Mouse (Mus musculus): Measurements from ENCODE around the gene Psmd9. TPM values are rescaled to one million over a fixed set of nuclear protein-coding genes. Genes with fewer than 3 reads are reported as not detected.

Psmd9 gene
- polyA plus RNA-seq, 1 experiment: 70.7 TPM

DNA sequence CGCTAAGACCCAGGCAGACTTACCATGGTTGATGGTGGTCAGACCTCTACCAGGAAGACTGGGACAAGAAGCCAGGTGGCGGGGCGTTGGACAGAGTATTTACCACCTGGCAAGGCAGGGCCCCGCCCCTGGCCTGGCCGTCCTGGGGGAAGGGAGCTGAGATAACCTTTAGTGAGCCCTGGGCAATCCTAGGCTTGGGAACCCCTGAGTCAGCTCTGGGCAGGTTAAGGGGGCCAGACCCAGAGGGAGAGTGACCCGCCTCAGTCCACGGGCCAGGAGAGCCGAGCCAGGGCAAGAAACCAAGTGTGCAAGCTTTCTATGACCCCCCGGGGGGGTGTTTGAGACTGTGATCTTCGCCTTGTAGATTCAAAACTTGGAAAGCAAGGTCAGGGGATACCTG lies 13.4 kb downstream of the Psmd9 start, which contains the start of gene Hpd:
Gene Hpd (minus strand): TSS at position 77 of the 400 bp plus-strand sequence.
- Histone ChIP-seq H3K4me3 (replicated peaks; ENCODE audit: control insufficient read depth, low read depth, low read length) (no peak within 1 kb of the TSS), H3K27ac (ENCODE audit: control insufficient read depth, insufficient read depth, low read depth, low read length, poor library complexity) (no peak within 1 kb of the TSS), H3K4me1 (ENCODE audit: control insufficient read depth, insufficient read depth, low read length) (no peaks in the 10 kb centered on the region)
- WGBS: 83% methylated on average over 10 of the region's 10 CpGs
- TF ChIP-seq POLR2A (IDR thresholded peaks at IDR 0.05; ENCODE audit: borderline replicate concordance, control insufficient read depth, low read depth, low read length): no peak

DNA sequence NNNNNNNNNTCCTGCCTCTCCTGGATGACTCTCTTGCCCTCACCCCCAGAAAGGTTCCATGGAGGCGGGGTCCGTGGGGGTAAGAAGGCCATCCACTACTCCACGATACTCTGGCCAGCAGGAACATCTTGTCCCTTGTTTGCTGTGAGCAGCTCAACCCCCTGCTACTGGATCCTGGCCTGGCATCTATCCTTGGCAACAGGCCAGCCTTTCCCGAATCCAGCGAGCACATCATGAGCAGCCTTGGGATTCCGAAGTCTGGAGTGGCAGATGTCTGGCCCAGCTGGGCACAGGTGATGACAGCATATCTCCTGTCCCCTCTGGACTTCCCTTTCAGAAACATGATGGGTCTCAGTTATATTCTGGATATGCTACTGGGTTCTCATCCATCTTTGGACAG lies 16.8 kb downstream of the Psmd9 start:
- no peak for TF ChIP-seq CTCF (IDR thresholded peaks at IDR 0.05; ENCODE audit: control insufficient read depth, insufficient read depth, low read length)
- TF ChIP-seq POLR2A (IDR thresholded peaks at IDR 0.05; ENCODE audit: borderline replicate concordance, control insufficient read depth, low read depth, low read length): no peak

DNA sequence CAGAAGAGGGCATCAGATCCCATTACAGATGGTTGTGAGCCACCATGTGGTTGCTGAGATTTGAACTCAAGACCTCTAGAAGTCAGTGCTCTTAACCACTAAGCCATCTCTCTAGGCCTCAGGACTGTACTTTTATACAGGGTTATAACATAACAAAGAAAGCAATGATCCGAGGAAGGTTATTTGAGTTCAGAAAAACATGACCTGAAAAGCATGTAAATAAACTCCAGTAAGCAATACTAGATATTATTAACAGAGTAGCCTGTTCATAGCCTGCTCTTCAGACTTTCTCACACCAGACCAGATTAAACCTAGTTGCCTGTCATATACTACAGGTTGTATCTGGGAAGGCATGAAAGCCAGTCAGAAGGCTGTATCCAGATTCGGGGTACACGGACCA lies 18.1 kb downstream of the Psmd9 start:
- no peak overlapping the region for H3K27ac ChIP-seq (ENCODE audit: control insufficient read depth, insufficient read depth, low read depth, low read length, poor library complexity)
- peaks cover under 1% of the 10 kb centered on the region; the same call in 1 of the 2 replicates for H3K4me1 ChIP-seq (ENCODE audit: control insufficient read depth, insufficient read depth, low read length)
- H3K4me3 ChIP-seq (replicated peaks; ENCODE audit: control insufficient read depth, low read depth, low read length): no peak overlapping the region
- TF ChIP-seq CTCF (IDR thresholded peaks at IDR 0.05; ENCODE audit: control insufficient read depth, insufficient read depth, low read length) (no peak), POLR2A (IDR thresholded peaks at IDR 0.05; ENCODE audit: borderline replicate concordance, control insufficient read depth, low read depth, low read length) (no peak)
- 89% methylated on average over 3 of the region's 3 CpGs for WGBS

More for the DNA sequence above, 16.8 kb downstream of the Psmd9 start:
- WGBS: 88% methylated on average over 6 of the region's 6 CpGs
- H3K27ac ChIP-seq (ENCODE audit: control insufficient read depth, insufficient read depth, low read depth, low read length, poor library complexity): no peak overlapping the region
- no peak overlapping the region for H3K4me3 ChIP-seq (replicated peaks; ENCODE audit: control insufficient read depth, low read depth, low read length)
- no peaks in the 10 kb centered on the region for H3K4me1 ChIP-seq (ENCODE audit: control insufficient read depth, insufficient read depth, low read length)

DNA sequence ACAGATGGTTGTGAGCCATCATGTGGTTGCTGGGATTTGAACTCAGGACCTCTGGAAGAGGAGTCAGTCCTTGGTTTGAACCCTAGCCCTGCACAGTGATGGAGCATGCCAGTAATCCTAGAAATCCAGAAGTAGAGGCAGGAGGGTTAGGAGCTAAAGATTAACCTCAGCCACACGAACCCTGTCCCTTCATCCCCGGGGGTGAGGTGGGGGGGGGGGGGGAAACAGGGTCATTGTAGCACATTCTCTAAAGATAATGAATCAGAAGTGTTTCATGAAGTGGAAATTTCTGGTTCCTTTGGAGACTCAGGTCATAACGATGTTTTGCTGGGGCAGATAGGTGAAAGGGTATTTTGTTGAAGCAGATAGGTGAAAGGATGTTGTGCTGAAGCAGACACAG lies 21.7 kb downstream of the Psmd9 start:
- Histone ChIP-seq H3K4me1 (ENCODE audit: control insufficient read depth, insufficient read depth, low read length) (peaks cover 3% of the 10 kb centered on the region; the same call in 1 of the 2 replicates), H3K27ac (ENCODE audit: control insufficient read depth, insufficient read depth, low read depth, low read length, poor library complexity) (peak overlapping the region; percentile 57), H3K4me3 (replicated peaks; ENCODE audit: control insufficient read depth, low read depth, low read length) (no peak overlapping the region)
- TF ChIP-seq CTCF (IDR thresholded peaks at IDR 0.05; ENCODE audit: control insufficient read depth, insufficient read depth, low read length) (no peak), POLR2A (IDR thresholded peaks at IDR 0.05; ENCODE audit: borderline replicate concordance, control insufficient read depth, low read depth, low read length) (no peak)
- WGBS: 79% methylated on average over 3 of the region's 3 CpGs

DNA sequence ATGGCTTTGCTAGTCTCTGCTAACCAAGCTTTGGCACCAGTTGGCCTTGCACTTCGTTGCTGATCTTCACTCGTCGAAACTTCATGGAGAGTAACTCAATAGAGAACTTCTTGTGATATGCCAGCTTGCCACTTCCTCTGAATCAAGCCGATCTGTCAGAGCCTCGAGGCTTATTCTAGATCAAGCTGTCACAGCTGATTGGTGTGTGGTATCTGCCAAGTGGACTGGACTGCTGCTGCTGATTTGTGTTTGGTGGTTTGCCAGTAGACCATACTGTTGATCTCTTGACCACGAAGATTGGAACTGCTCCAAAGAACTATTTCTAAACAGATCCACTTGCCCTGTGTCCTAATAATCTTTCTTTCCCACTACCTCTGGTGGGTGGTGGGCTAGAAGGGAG lies 22.2 kb downstream of the Psmd9 start:
- peak overlapping the region; percentile 57 for H3K27ac ChIP-seq (ENCODE audit: control insufficient read depth, insufficient read depth, low read depth, low read length, poor library complexity)

DNA sequence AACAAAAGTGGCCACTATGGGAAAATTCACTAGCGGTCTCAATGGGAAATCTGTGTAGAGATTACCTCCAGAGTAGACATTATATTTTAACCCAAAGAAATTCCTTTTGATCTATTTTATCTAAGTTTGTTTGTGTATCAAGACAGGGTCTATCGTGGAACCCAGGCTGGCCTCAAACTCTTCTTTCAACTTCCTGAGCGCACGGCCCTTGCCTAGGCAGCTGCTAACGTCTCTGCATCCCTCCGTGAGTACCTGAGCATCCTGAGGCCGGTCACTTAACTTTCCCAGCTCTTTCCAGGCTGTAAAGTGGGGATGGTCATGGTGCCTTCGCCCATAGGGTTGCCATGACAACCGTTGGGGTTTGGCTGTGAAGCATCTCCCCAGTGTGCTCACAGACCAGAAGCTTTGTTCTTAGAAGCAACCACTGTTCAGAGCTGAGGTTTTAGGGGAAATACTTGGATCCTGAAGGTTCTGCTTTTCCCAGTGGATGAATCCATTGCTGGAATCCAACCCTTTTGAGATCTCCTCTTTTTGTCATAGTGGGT lies 23.5 kb downstream of the Psmd9 start:
- Histone ChIP-seq H3K4me1 (ENCODE audit: control insufficient read depth, insufficient read depth, low read length) (peaks cover 3% of the 10 kb centered on the region; the same call in 1 of the 2 replicates), H3K27ac (ENCODE audit: control insufficient read depth, insufficient read depth, low read depth, low read length, poor library complexity) (peak overlapping the region; percentile 78), H3K4me3 (replicated peaks; ENCODE audit: control insufficient read depth, low read depth, low read length) (no peak overlapping the region)
- 57% methylated on average over 9 of the region's 9 CpGs for WGBS
- TF ChIP-seq POLR2A (IDR thresholded peaks at IDR 0.05; ENCODE audit: borderline replicate concordance, control insufficient read depth, low read depth, low read length) (no peak), CTCF (IDR thresholded peaks at IDR 0.05; ENCODE audit: control insufficient read depth, insufficient read depth, low read length) (no peak)

More for the DNA sequence above, 22.2 kb downstream of the Psmd9 start:
- Histone ChIP-seq H3K4me3 (replicated peaks; ENCODE audit: control insufficient read depth, low read depth, low read length) (no peak overlapping the region), H3K4me1 (ENCODE audit: control insufficient read depth, insufficient read depth, low read length) (peaks cover 3% of the 10 kb centered on the region; the same call in 1 of the 2 replicates)
- 34% methylated on average over 6 of the region's 6 CpGs for WGBS
- TF ChIP-seq POLR2A (IDR thresholded peaks at IDR 0.05; ENCODE audit: borderline replicate concordance, control insufficient read depth, low read depth, low read length) (no peak), CTCF (IDR thresholded peaks at IDR 0.05; ENCODE audit: control insufficient read depth, insufficient read depth, low read length) (no peak)

DNA sequence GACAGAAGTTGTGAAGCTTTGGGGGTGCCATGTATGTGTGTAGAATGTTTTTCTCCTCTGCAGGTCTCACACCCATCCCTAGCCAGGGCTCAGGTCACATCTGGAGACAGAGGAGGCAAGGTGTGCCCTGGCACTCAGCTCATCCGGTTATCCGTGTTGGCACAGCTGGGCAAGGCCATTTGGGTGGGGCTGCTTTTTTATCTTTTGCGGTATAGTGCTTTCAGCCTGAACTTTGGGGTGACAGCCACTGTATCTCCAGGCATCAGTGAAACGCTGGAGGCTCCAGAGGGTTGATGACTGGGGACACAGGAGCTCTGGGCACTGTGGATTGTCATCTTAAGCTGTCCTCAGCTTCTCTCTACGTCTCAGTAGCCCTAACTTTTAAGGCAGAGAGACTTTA lies 24.2 kb downstream of the Psmd9 start:
- H3K4me1 ChIP-seq (ENCODE audit: control insufficient read depth, insufficient read depth, low read length): peaks cover 3% of the 10 kb centered on the region; the same call in 1 of the 2 replicates
- H3K27ac ChIP-seq (ENCODE audit: control insufficient read depth, insufficient read depth, low read depth, low read length, poor library complexity): peak overlapping the region; percentile 78
- no peak overlapping the region for H3K4me3 ChIP-seq (replicated peaks; ENCODE audit: control insufficient read depth, low read depth, low read length)
- WGBS: 54% methylated on average over 5 of the region's 5 CpGs
- no peak for TF ChIP-seq CTCF (IDR thresholded peaks at IDR 0.05; ENCODE audit: control insufficient read depth, insufficient read depth, low read length)
- TF ChIP-seq POLR2A (IDR thresholded peaks at IDR 0.05; ENCODE audit: borderline replicate concordance, control insufficient read depth, low read depth, low read length): no peak

DNA sequence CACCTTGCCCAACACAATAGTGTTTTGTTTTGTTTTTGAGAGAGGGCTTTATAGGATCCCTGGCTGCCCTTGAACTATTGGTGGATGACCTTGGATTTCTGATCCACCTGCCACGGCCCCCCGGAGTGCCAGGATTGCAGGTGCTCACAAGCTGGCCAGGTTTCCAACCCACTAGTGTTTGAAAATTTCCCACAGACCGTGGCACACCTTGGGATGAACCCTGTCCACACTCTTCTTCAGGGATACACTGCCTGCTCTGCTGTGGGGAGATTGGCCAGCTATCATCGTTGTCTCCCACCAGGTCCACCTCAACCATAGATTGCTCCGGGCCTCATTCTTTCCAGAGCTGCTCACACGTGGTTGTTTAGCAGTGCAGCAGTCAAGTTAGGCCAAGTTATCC lies 25.6 kb downstream of the Psmd9 start:
- peaks cover 3% of the 10 kb centered on the region; the same call in 1 of the 2 replicates for H3K4me1 ChIP-seq (ENCODE audit: control insufficient read depth, insufficient read depth, low read length)
- H3K4me3 ChIP-seq (replicated peaks; ENCODE audit: control insufficient read depth, low read depth, low read length): no peak overlapping the region
- TF ChIP-seq POLR2A (IDR thresholded peaks at IDR 0.05; ENCODE audit: borderline replicate concordance, control insufficient read depth, low read depth, low read length): no peak
- no peak for TF ChIP-seq CTCF (IDR thresholded peaks at IDR 0.05; ENCODE audit: control insufficient read depth, insufficient read depth, low read length)
- 88% methylated on average over 6 of the region's 6 CpGs for WGBS
- 0 out of 2 replicates have a peak overlapping the region, but pooled peaks have one; percentile 16 for H3K27ac ChIP-seq (ENCODE audit: control insufficient read depth, insufficient read depth, low read depth, low read length, poor library complexity)
